Mouse (Mus musculus): ENCODE data around the gene Fam234b.

The Fam234b gene

DNA sequence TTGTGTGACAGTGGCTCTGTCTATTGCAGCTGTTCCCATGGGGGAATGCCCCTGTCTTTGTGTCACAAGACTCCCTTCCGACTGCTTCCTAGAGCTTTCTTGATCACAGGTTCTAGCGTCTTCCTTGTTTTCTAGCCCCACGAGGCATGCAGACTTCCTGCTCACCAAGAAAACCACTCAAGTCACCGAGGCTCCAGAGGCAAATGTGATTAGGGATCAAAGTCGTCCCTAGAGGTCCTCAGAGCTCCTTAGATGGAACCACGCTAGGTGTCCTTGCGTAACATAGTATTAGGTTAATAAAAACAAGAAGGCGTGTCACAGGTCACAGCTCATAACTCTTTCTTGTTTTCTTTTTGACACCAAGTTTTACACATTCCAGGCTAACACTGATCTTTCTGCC, 13.8 kb upstream of the Fam234b start:
- DNase-seq = peak; percentile 31 to 39

DNA sequence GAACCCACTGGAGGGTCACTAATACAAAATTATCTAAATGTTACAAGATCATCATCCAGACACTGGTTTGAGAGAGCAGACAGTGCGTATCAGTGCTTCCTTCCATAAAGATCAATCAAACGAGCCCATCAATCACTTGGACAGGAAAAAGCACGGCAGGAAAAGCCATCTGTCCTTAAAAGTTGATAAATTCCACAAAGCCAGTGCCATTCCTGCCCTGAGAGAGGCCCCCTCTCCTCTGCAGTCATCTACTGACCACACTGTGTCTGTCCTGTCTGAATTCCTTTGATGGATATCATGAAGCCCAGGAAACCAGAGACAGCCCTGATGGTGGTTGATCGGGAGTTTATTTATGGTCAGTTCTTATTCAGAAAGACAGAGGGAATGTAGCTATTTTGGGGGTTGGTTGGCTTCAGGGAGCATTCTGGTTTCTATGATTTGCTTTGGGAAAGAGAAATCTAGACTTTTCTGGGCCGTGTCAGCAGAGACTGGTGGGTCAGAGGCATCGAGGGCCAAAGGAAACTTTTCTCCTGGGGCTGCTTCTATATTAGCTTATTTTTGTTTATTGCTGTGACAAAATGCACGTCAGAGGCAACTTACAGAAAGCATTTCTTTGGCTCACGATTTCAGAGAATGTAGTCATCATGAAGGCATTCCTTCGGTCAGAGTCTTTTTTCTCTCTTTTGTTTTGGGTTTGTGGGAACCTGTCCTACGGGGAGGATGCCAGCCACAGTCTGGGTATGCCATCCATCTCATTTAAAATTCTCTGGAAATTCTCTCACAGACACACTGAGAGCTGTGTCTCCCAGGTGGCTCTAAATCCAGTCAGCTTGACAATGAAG, 10.5 kb upstream of the Fam234b start:
- no peak for DNase-seq

DNA sequence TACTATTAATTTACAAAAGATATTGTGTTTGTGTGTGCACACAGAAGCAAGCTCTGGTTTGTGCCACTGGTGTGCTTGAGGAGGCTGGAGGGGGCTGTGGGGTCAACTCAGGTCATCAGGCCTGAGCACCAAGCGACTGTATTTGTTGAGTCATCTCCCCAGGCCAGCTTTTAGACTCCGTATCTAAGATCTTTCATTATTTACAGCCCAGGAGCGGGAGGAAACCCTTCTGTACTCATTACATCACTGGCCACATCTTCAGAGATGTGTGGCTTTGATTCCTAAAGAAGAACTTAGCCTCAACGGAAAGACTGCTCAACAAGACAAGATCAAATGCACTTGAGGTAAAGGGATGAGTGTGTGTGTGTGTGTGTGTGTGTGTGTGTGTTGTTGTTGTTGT, 9.1 kb upstream of the Fam234b start:
- DNase-seq = no peak

DNA sequence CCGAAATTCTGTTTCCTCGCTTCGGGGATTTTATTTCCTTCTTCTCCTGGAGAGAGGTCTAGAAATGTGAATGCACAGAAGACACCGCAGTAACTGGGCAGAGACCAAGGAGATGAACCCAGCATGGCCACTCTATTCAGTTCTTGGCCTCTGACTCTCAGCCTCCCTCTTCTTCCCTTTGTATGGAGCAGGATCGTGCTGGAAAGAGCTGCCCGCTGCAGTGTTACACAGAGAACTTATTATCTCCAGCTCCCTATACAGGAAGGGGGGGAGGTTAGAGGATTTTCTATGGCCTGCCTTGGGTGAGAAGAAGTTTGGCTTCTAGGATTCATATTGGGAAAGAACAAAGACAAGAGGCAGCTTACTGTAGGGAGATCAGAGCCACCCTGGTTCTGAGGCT, 7.7 kb upstream of the Fam234b start:
- no peak for DNase-seq

DNA sequence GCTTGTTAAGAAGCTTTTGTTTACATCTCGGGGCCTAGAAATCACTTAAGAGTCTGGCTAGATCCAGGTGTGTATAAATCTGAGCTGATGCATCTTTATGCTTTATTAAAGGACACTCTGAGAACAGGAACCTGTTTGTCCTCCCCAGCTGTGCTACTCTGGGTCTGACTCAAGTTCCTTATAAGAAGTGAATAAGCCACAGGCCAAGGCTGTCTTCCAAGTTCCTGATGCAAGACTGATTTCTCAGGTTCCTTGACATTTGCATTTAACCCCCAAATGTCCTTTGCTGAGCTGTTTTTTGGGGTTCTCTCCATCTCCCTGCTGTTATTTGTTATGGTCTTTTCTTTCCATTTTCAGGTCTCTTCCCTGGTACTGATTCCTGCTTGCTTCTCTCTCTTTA, 5.9 kb upstream of the Fam234b start:
- peak in 1 of 2 experiments; percentile 28 for DNase-seq

GRCm38 (mm10) chr6:135192993-135193392, 4.8 kb upstream of the Fam234b start:
- no peak for DNase-seq

GRCm38 (mm10) chr6:135193733-135194132, 4.0 kb upstream of the Fam234b start:
- no peak for DNase-seq

DNA sequence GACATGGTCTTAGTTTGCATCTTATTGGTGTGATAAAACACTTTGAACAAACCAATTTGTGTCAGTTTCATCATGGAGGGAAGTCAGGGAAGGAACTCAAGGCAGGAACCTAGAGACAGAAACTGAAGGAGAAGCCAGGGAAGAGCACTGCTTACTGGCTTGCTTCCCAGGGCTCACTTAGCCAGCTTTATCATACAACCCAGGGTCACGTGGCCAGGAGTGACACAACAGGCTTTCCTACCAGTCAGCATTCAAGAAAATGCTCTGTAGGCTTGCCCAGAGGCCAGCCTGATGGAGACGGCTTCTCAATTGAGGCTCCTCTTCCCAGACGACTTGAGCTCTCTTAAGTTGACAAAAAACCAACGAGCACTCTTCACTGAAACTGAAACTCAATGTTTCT, 2.9 kb upstream of the Fam234b start:
- DNase-seq = no peak

DNA sequence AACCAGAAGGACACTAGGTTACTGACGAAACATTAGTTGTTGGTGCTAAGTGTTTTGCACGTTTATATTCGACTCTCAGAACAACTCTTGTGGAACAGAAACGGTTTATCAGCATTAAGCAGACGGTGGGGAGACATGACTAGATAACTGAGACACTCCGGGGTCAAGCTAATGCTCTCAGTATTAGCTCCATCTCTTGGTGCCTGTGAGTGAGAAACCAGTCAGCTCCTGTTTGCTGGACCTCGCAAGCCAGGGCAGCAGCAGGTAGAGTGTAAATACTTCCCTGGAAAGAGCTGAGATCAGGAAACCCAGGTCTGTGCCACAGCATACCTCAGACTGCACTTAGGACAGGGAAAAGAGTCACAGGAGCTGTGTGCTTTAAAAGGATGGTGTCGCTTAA, 1.1 kb upstream of the Fam234b start:
- no peak for DNase-seq

- DNase-seq = no peak
Observed at GRCm38 (mm10) chr6:135197446-135197845, 331 bp upstream of the Fam234b start.

- DNase-seq = no peak
Observed at GRCm38 (mm10) chr6:135198726-135199125, 949 bp downstream of the Fam234b start.

DNA sequence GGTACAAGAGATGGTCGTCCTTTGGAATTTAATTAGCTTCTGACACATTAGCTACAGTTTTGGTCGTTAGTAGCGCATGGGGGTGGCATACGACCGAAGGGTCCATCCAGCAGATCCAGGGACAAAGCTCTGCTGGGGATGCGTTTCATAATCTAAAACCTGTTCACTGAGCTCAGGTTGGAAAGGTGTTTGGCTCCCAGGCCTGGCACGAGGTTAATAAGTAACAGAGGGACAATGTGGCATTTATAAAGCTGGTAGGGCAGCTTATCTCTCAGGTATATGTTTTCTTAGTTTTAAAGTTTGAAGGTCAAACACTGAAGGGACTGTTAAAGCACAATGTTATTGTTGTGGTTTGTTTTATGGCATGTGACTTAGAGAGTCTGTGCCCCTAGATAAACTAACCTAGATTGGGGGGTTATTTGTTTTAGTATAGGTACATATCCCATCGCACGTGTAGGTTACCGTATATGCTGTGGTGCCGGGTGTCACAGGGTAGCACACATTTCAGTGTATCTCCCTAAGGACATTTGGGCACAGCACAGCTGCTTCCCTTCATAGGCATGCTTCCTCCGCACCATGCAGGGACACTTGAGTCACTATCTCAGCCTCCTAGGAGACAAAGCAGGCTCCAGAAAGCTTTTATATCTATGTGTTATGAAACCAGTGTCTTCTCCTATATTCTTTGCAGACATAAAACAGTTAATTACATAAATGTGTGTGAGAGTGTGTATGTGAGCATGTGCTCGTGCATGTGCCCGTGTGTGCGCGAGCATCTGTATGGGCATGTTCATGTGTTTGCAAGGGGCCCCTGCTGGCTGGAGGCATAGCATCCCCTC, 2.6 kb downstream of the Fam234b start:
- peak in 1 of 2 experiments; percentile 33 for DNase-seq

- DNase-seq = no peak
Observed at GRCm38 (mm10) chr6:135202668-135203067, 4.9 kb downstream of the Fam234b start.

GRCm38 (mm10) chr6:135203737-135204136, 6.0 kb downstream of the Fam234b start:
- DNase-seq = no peak

- DNase-seq = no peak
Observed at GRCm38 (mm10) chr6:135204869-135205268, 7.1 kb downstream of the Fam234b start.

- DNase-seq = no peak
Observed at GRCm38 (mm10) chr6:135205802-135206201, 8.0 kb downstream of the Fam234b start.

- no peak for DNase-seq
Observed at GRCm38 (mm10) chr6:135206909-135207308, 9.1 kb downstream of the Fam234b start.

DNA sequence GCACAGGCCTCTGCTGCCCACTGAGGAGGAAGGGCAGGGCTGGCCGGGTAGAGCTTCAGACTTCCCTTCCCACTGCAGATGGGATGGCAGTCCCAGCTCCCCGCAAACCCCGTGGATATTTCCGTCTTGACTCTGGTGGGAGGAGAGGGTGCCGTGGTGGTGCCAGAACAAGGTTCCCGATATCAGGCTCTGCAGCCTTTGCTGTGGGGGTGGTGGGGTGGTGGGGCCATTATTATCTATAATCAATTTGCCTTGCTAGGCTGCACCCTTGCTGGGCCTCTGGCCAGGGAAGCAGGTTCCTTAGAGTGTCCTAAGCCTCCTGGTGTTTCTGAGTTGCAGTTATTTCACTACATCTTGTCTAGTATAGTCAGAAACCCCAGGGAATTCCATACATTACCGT, 13.4 kb downstream of the Fam234b start:
- no peak for DNase-seq

- DNase-seq = no peak
Observed at GRCm38 (mm10) chr6:135212666-135213065, 14.9 kb downstream of the Fam234b start.

DNA sequence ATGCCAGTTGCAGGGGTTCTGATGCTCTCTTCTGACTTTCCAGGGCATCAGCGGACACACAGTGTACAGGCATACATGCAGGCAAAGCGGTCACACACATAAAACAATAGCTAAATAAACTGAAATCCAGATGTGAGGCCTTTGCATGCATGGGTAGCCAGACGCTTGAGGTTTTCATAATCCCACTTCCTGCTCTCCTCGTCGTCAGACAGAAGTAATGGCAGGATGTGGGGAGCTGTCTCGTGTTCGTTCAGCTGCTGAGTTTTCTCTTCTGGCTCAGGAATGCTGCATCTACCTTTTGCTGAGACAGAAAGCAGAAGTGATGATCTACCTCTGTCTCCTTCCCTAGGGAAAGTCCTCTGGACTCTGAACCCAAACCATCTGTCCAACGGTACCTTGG, 20.6 kb downstream of the Fam234b start:
- DNase-seq = no peak

- DNase-seq = no peak
Observed at GRCm38 (mm10) chr6:135219916-135220315, 22.1 kb downstream of the Fam234b start.

GRCm38 (mm10) chr6:135223786-135224416, 26.1 kb downstream of the Fam234b start:
- no peak for DNase-seq

DNA sequence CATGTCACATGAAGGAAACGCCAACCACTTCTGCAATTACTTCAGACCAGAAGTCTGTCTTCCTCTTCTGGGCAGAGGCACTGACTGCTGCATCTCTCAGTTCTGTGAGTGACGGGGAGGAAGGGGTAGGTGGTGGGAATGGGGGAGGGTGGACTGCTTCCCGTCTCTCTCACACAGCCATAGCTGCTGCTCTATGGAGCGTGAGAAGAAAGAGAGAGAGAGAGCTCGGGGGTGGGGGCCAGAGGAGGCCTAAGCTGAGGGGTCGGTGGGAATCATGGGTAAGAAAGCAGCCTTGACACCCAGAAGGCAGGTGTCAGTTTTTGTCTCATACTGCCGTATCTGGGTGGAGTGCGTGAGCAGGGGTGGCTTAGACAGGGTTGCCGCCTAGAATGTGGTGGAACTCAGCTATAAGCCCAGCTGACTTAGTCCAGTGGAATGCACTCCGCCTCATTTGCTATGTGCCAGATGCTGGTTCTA, 30.7 kb downstream of the Fam234b start:
- peak; percentile 11 to 17 for DNase-seq

Data from lung, adult 18-20 months (tissue).